Mouse (Mus musculus) yolk sac, embryonic 10.5 days (tissue): Measurements from ENCODE around the gene Cd19.
A peak's percentile ranks its signal among the peaks of the same experiment; 100 is the strongest.

Source experiments
- DNase-seq: peaks from one replicate; pipeline ENCODE4 v3.0.0-alpha.2; 2017; ENCODE audit warnings: low spot score

Cd19 gene

GRCm38 (mm10) chr7:126377278-126378158, 37.2 kb downstream of the Cd19 start, which contains the start of gene Spns1:
Gene Spns1 (minus strand): TSS chr7:126377450.
- DNase-seq: peak; percentile 92

GRCm38 (mm10) chr7:126376903-126377277, 37.8 kb downstream of the Cd19 start:
- DNase-seq: no peak

DNA sequence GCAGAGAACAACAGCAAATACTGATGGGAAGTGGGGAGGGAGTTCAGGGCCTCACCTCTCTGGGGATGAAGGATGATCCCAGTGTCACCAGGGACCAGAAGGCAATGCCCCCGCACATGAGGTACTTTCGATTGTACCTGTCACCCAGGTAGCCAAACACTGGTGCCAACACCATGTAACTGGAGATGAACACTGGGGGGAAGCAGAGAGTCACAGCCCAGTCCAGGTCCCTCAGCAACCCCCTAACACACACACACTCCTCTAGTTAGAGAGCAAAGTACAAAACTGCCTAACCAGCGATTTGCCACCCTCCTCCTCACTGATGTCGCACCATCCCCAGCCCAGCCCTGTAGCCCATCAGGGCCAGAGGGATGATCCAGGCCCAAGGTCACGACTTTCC, 39.7 kb downstream of the Cd19 start:
- no peak for DNase-seq

DNA sequence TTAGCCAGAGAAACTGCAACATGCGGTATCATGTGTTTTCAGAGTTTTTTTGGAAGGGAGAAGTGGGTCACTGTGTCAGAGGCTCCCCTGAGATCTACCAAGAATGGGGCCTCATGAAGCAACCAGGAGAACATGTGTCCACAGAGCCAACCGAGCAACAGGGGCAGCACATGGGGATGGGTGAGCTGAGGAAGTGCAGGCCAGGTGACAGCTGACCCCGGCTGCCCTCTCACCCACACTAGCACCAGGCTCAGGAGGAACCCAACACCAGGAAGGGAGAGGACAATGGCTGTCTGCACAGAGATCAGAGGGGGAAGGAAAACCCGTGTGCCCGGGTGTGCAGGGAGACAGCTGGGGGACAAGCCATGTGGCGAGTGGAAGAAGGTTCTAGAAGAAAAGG, 40.2 kb downstream of the Cd19 start:
- no peak for DNase-seq

GRCm38 (mm10) chr7:126373007-126373406, 41.7 kb downstream of the Cd19 start:
- DNase-seq: no peak

- no peak for DNase-seq
Observed at GRCm38 (mm10) chr7:126369393-126369792, 45.3 kb downstream of the Cd19 start, which contains the start of gene Lat. Gene Lat (minus strand): TSS chr7:126369570.

DNA sequence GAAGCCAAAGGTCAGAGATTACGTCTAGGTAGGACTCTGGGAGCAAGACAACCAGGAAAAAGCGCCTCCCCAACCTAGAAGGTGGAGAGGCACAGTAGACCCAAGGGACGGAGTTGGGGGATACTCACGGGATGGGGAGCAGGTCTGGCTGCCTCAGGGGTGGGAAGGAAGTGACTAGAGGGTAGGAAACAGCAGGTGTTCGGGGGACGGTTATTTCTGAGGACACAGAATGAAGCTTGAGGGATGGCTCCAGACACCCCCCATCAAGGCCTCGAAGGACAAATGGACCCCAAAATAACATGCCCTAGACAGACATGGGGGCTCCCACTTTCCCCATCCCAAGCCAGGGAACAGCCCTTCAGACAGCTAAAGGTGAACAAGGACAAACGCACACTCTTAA, 46.3 kb downstream of the Cd19 start:
- DNase-seq: no peak

GRCm38 (mm10) chr7:126367636-126368035, 47.1 kb downstream of the Cd19 start:
- DNase-seq: no peak

GRCm38 (mm10) chr7:126363038-126363437, 51.7 kb downstream of the Cd19 start:
- DNase-seq: no peak

GRCm38 (mm10) chr7:126359049-126359448, 55.6 kb downstream of the Cd19 start:
- peak; percentile 32 for DNase-seq
